Mouse (Mus musculus) MEL (cell line): ENCODE results near the gene Rab31.

Experiments
- CTCF ChIP-seq, 3 experiments: IDR thresholded peaks in 2 of 3; conservative IDR thresholded peaks in 1 of 3; 2 replicates each; pipeline ENCODE4 v1.5.1; 2011 to 2012; ENCODE audit warnings: low read length in 3 of 3, low read depth in 2 of 3, mild to moderate bottlenecking in 2 of 3, improper control_type of control experiment in 1 of 3, inconsistent platforms in 1 of 3, mixed read lengths in 1 of 3, moderate library complexity in 1 of 3; ENCODE audit not compliant: control insufficient read depth in 1 of 3, insufficient read depth in 1 of 3, poor library complexity in 1 of 3, severe bottlenecking in 1 of 3
- ETS1 ChIP-seq: IDR thresholded peaks from 2 replicates; pipeline ENCODE4 v1.6.1; 2012; ENCODE audit warnings: low read depth, mild to moderate bottlenecking, inconsistent platforms, low read length, improper control_type of control experiment, moderate library complexity
- POLR2A ChIP-seq, 2 experiments: IDR thresholded peaks; 2 replicates each; pipeline ENCODE4 v1.6.1; 2011 to 2012; ENCODE audit warnings: low read length in 2 of 2, mild to moderate bottlenecking in 2 of 2, control low read depth in 1 of 2, improper control_type of control experiment in 1 of 2, low read depth in 1 of 2, moderate library complexity in 1 of 2; ENCODE audit not compliant: control insufficient read depth in 1 of 2, insufficient read depth in 1 of 2, poor library complexity in 1 of 2
- POLR2AphosphoS5 ChIP-seq: IDR thresholded peaks from 2 replicates; pipeline ENCODE4 v1.6.1; 2012; ENCODE audit warnings: low read depth, borderline replicate concordance, mild to moderate bottlenecking, inconsistent platforms, low read length, moderate library complexity, mixed read lengths
- SIN3A ChIP-seq: IDR thresholded peaks from 2 replicates; pipeline ENCODE4 v1.6.1; 2012; ENCODE audit warnings: low read length, improper control_type of control experiment, inconsistent platforms
- TAL1 ChIP-seq: IDR thresholded peaks from 2 replicates; pipeline ENCODE4 v1.6.1; 2012; ENCODE audit warnings: mild to moderate bottlenecking, inconsistent platforms, low read length, moderate library complexity, mixed read lengths
- TCF12 ChIP-seq: IDR thresholded peaks from 2 replicates; pipeline ENCODE4 v1.6.1; 2014; ENCODE audit warnings: low read depth, mild to moderate bottlenecking, inconsistent platforms, low read length, improper control_type of control experiment, moderate library complexity
- ZC3H11A ChIP-seq: IDR thresholded peaks from 2 replicates; pipeline ENCODE4 v1.6.1; 2012; ENCODE audit warnings: low read depth, mild to moderate bottlenecking, inconsistent platforms, low read length, improper control_type of control experiment

- TF ChIP-seq ZC3H11A (no peak), TCF12 (no peak), POLR2AphosphoS5 (no peak), POLR2A (IDR thresholded peaks at IDR 0.05; ENCODE audit: control insufficient read depth in 1 of 2, insufficient read depth in 1 of 2, low read depth in 1 of 2, low read length in 2 of 2, poor library complexity in 1 of 2) (no peak), CTCF (IDR thresholded peaks at IDR 0.05 in 2 of 3, conservative IDR thresholded peaks at IDR 0.05 in 1 of 3; ENCODE audit: control insufficient read depth in 1 of 3, insufficient read depth in 1 of 3, low read depth in 2 of 3, low read length in 3 of 3, poor library complexity in 1 of 3, severe bottlenecking in 1 of 3) (no peak), TAL1 (no peak), SIN3A (no peak), ETS1 (no peak)
Measured at GRCm38 (mm10) chr17:65724254-65724653, 48.3 kb downstream of the Rab31 start.
